In genomic region chr13:91437931-91438330, GRCm38 (mm10) we compare ENCODE assay signal across 26 mouse cellular contexts.
"Had no signal": no experiment of that assay in that cellular context is flagged by ENCODE, and none has a peak within 500 bp of the region (broad histone marks: within the 10 kb centered on the region; RNA-seq: fewer than 3 reads in every experiment).

No protein-coding gene starts in this region.

- H3K9ac ChIP-seq: embryonic facial prominence, embryonic 12.5 days; embryonic facial prominence, embryonic 13.5 days; embryonic facial prominence, embryonic 15.5 days; forebrain, embryonic 12.5 days; forebrain, embryonic 13.5 days; forebrain, embryonic 15.5 days; forebrain, postnatal 0 days had no signal

- H3K4me2 ChIP-seq: embryonic facial prominence, embryonic 12.5 days; embryonic facial prominence, embryonic 13.5 days; embryonic facial prominence, embryonic 15.5 days; forebrain, embryonic 12.5 days; forebrain, embryonic 13.5 days; forebrain, embryonic 15.5 days had no signal

- H3K4me3 ChIP-seq: embryonic facial prominence, embryonic 10.5 days; embryonic facial prominence, embryonic 12.5 days; embryonic facial prominence, embryonic 13.5 days; embryonic facial prominence, embryonic 15.5 days; erythroblast, embryonic 14.5 days; forebrain, embryonic 10.5 days; forebrain, embryonic 12.5 days; forebrain, embryonic 13.5 days; forebrain, embryonic 15.5 days; gastrocnemius, adult 2 months; heart, adult 2 months had no signal

- H3K27ac ChIP-seq: embryonic facial prominence, embryonic 10.5 days; embryonic facial prominence, embryonic 12.5 days; embryonic facial prominence, embryonic 13.5 days; embryonic facial prominence, embryonic 15.5 days; forebrain, embryonic 10.5 days; forebrain, embryonic 12.5 days; forebrain, embryonic 13.5 days; forebrain, embryonic 15.5 days; gastrocnemius, adult 2 months; heart, adult 2 months had no signal

- ATAC-seq: forebrain, embryonic 13.5 days; forebrain, embryonic 14.5 days; forebrain, embryonic 15.5 days; forebrain, embryonic 16.5 days; forebrain, postnatal 0 days had no signal

- H3K4me1 ChIP-seq: embryonic facial prominence, embryonic 10.5 days; embryonic facial prominence, embryonic 12.5 days; embryonic facial prominence, embryonic 13.5 days; embryonic facial prominence, embryonic 15.5 days; forebrain, embryonic 13.5 days; forebrain, embryonic 15.5 days had no signal

- H3K27me3 ChIP-seq: embryonic facial prominence, embryonic 12.5 days; embryonic facial prominence, embryonic 13.5 days; embryonic facial prominence, embryonic 15.5 days; forebrain, embryonic 12.5 days; forebrain, embryonic 13.5 days; forebrain, embryonic 15.5 days had no signal

- H3K36me3 ChIP-seq: embryonic facial prominence, embryonic 10.5 days; embryonic facial prominence, embryonic 12.5 days; embryonic facial prominence, embryonic 13.5 days; embryonic facial prominence, embryonic 15.5 days; forebrain, embryonic 10.5 days; forebrain, embryonic 12.5 days; forebrain, embryonic 15.5 days had no signal

- DNase-seq: cerebellum, adult 9-11 months; cerebellum, postnatal 10 days; cerebellum, postnatal 14 days; cerebellum, postnatal 25 days; cerebellum, postnatal 36 days; embryo, embryonic 11 days; forebrain, postnatal 0 days; gastrocnemius, adult 2 months; gastrocnemius, postnatal 10 days; gastrocnemius, postnatal 14 days; gastrocnemius, postnatal 25 days; gastrocnemius, postnatal 36 days; heart, adult 11 months; heart, adult 18-20 months; heart, adult 2 months had no signal

- H3K9me3 ChIP-seq: embryonic facial prominence, embryonic 10.5 days; embryonic facial prominence, embryonic 12.5 days; embryonic facial prominence, embryonic 13.5 days; embryonic facial prominence, embryonic 15.5 days; forebrain, embryonic 10.5 days; forebrain, embryonic 12.5 days; forebrain, embryonic 13.5 days; forebrain, embryonic 15.5 days had no signal
